Mouse (Mus musculus): ENCODE measurements around the gene Banf1. TPM values are rescaled to one million over a fixed set of nuclear protein-coding genes. Genes with fewer than 3 reads are reported as not detected.

Banf1 gene
- total and polyA plus RNA-seq, 2 experiments from 2014 or later = 120 to 340 TPM

DNA sequence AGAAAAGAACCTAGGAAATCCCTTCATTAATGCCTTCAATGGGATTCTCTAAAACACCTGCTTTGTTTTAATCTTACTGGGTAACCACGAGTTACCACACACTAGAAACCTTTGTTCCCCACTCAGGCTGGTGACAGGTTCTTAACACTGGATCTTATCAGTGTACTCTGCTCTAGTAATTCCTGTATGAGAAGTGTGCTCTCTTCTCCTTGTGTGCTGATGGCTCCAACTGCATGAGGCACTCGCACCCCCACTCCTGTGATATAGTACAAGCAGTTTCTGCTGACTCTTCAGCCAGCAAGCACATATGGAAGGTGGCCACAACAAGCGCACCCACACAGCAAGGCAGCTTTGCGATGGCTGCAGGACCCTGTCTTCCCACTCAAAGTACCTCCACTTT is 7.2 kb upstream of the Banf1 start:
- Histone ChIP-seq H3K4me1 (ENCODE audit: control insufficient read depth, insufficient read depth) (no peaks in the 10 kb centered on the region), H3K9me3 (replicated peaks; ENCODE audit: control insufficient read depth, low read length) (no peaks in the 10 kb centered on the region), H3K27ac (ENCODE audit: low read depth) (no peak overlapping the region), H3K4me3 (ENCODE audit: low read depth, low read length) (no peak overlapping the region), H3K27me3 (ENCODE audit: control insufficient read depth, insufficient read depth, low read length) (no peaks in the 10 kb centered on the region), H3K4me2 (ENCODE audit: low read depth, low read length) (no peak overlapping the region), H3K9ac (replicated peaks; ENCODE audit: low read depth, low read length) (no peak overlapping the region), H3K36me3 (replicated peaks; ENCODE audit: control insufficient read depth, insufficient read depth, low read length) (peaks cover 55% of the 10 kb centered on the region)
- ATAC-seq (ENCODE audit: insufficient read depth, low read depth) (no peak), DNase-seq (ENCODE audit: low spot score) (no peak)
- TF ChIP-seq CTCF (IDR thresholded peaks at IDR 0.05; ENCODE audit: low read depth) (no peak), EP300 (IDR thresholded peaks at IDR 0.05; ENCODE audit: low read depth) (no peak)
- 62% methylated on average over 4 of the region's 4 CpGs for WGBS

- ATAC-seq (ENCODE audit: insufficient read depth, low read depth) = no peak
- H3K27ac ChIP-seq (ENCODE audit: low read depth) = no peak overlapping the region
- peaks cover 49% of the 10 kb centered on the region for H3K36me3 ChIP-seq (replicated peaks; ENCODE audit: control insufficient read depth, insufficient read depth, low read length)
- no peaks in the 10 kb centered on the region for H3K9me3 ChIP-seq (replicated peaks; ENCODE audit: control insufficient read depth, low read length)
- no peak for DNase-seq (ENCODE audit: low spot score)
- H3K4me1 ChIP-seq (ENCODE audit: control insufficient read depth, insufficient read depth) = peaks cover 5% of the 10 kb centered on the region
- H3K9ac ChIP-seq (replicated peaks; ENCODE audit: low read depth, low read length) = no peak overlapping the region
- H3K27me3 ChIP-seq (ENCODE audit: control insufficient read depth, insufficient read depth, low read length) = no peaks in the 10 kb centered on the region
- WGBS = 92% methylated on average over 7 of the region's 7 CpGs
- TF ChIP-seq CTCF (IDR thresholded peaks at IDR 0.05; ENCODE audit: low read depth) (no peak), EP300 (IDR thresholded peaks at IDR 0.05; ENCODE audit: low read depth) (no peak)
- H3K4me3 ChIP-seq (ENCODE audit: low read depth, low read length) = no peak overlapping the region
- H3K4me2 ChIP-seq (ENCODE audit: low read depth, low read length) = no peak overlapping the region
Observed at GRCm38 (mm10) chr19:5372724-5373123, 5.8 kb upstream of the Banf1 start.

DNA sequence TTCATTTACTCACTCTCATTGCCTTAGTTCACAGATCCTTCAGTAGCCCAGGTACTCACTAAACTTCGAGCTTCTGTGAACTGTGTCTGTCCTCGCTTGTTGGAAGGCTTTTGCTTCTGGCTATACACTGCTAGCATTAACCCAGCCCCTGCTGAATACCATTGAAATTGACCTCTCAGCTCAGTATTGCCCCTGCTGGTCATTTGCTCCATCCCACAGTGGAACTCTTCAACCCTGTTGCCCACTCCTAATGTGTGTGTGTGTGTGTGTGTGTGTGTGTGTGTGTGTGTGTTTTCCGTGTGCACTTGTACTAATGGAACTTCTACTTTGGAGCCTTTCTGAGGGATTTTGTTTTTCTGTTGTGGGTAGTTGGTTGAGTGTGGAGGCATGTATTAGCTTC is 4.0 kb upstream of the Banf1 start:
- TF ChIP-seq EP300 (IDR thresholded peaks at IDR 0.05; ENCODE audit: low read depth) (no peak), CTCF (IDR thresholded peaks at IDR 0.05; ENCODE audit: low read depth) (peak; percentile 36)
- Histone ChIP-seq H3K27me3 (ENCODE audit: control insufficient read depth, insufficient read depth, low read length) (no peaks in the 10 kb centered on the region), H3K4me3 (ENCODE audit: low read depth, low read length) (no peak overlapping the region), H3K4me2 (ENCODE audit: low read depth, low read length) (no peak overlapping the region), H3K27ac (ENCODE audit: low read depth) (no peak overlapping the region), H3K36me3 (replicated peaks; ENCODE audit: control insufficient read depth, insufficient read depth, low read length) (peaks cover 41% of the 10 kb centered on the region), H3K4me1 (ENCODE audit: control insufficient read depth, insufficient read depth) (peaks cover 9% of the 10 kb centered on the region), H3K9ac (replicated peaks; ENCODE audit: low read depth, low read length) (no peak overlapping the region), H3K9me3 (replicated peaks; ENCODE audit: control insufficient read depth, low read length) (no peaks in the 10 kb centered on the region)
- WGBS = 70% methylated on average over 3 of the region's 3 CpGs
- ATAC-seq (ENCODE audit: insufficient read depth, low read depth) (no peak), DNase-seq (ENCODE audit: low spot score) (no peak)

DNA sequence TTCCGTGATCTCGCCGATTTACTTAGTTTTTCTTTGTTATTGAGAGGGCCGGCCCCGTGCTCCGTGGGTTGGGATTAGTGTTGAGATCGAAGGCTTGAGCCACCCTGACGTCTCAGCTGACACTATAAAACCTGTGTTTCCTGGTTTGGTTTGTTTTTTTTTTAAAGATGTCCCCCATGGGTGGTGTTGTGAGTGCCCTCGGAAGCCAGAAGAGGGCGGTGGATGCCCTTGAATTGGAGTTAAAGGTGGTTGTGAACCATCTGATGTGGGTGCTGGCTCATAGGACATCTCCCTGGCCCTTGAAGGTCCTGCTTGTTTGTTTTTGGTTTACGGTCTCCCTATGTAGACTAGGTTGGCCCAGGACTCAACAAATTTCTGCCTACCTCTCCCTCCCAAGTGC is 487 bp upstream of the Banf1 start:
- TF ChIP-seq CTCF (IDR thresholded peaks at IDR 0.05; ENCODE audit: low read depth) (peak; percentile 17; the same call in 1 of the 2 replicates), EP300 (IDR thresholded peaks at IDR 0.05; ENCODE audit: low read depth) (no peak)
- Histone ChIP-seq H3K36me3 (replicated peaks; ENCODE audit: control insufficient read depth, insufficient read depth, low read length) (peaks cover 54% of the 10 kb centered on the region), H3K9ac (replicated peaks; ENCODE audit: low read depth, low read length) (peak overlapping the region; percentile 77), H3K9me3 (replicated peaks; ENCODE audit: control insufficient read depth, low read length) (no peaks in the 10 kb centered on the region), H3K27ac (ENCODE audit: low read depth) (peak overlapping the region; percentile 97), H3K4me3 (ENCODE audit: low read depth, low read length) (peak overlapping the region; percentile 78), H3K4me1 (ENCODE audit: control insufficient read depth, insufficient read depth) (peaks cover 15% of the 10 kb centered on the region), H3K4me2 (ENCODE audit: low read depth, low read length) (peak overlapping the region; percentile 97), H3K27me3 (ENCODE audit: control insufficient read depth, insufficient read depth, low read length) (no peaks in the 10 kb centered on the region)
- no peak for ATAC-seq (ENCODE audit: insufficient read depth, low read depth)
- DNase-seq (ENCODE audit: low spot score) = no peak
- WGBS = 11% methylated on average over 11 of the region's 11 CpGs

DNA sequence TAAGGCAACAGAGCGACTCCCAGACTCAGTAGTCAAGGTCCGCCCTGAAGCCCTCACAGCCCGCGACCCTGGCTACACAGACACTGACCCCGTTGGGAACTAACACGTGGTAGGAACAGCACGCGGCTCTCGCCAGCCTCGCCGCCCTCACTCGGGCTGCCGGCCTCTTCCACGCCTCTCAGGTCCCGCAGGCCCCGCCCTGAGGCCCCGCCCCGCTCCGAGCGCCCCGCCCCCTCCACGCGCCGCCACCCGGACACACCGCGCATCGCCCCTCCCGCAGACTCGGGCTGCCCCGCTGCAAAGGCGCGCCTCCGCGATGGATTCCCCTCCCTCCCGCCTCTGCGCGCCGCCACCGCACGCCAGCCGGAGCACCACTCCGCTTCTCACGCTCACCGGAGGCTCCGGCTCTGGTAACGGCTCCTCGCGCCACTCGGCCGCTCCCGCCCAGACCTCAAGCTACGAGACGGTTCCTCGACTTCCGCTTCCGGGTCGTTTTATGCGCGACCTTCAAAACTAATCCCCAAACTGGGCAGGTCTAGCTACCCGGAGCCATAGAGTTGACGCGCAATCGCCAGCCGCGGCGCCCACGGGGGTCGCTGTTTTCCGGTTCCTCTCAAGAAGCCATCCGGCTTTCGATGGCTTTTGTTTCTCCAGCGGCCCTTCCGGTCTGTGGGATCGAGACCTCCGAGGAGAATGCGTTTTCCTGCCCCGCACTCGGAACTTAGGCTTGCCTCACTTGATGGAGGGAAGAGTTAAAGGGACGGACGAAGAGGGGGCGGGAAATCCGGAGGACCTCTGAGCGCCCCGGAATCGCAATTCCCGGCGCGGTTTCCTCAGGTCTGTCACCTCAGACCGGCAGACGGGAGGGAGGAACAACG is 554 bp downstream of the Banf1 start, which contains the start of gene Eif1ad:
Gene Eif1ad (plus strand): TSS at position 567 of the 878 bp plus-strand sequence.
- Histone ChIP-seq H3K9me3 (replicated peaks; ENCODE audit: control insufficient read depth, low read length) (no peaks in the 10 kb centered on the region), H3K4me1 (ENCODE audit: control insufficient read depth, insufficient read depth) (peaks cover 15% of the 10 kb centered on the region), H3K4me3 (ENCODE audit: low read depth, low read length) (peak within 1 kb of the TSS; percentile 78), H3K4me2 (ENCODE audit: low read depth, low read length) (peak within 1 kb of the TSS; percentile 97), H3K36me3 (replicated peaks; ENCODE audit: control insufficient read depth, insufficient read depth, low read length) (peaks cover 45% of the 10 kb centered on the region), H3K27ac (ENCODE audit: low read depth) (peak within 1 kb of the TSS; percentile 97), H3K27me3 (ENCODE audit: control insufficient read depth, insufficient read depth, low read length) (no peaks in the 10 kb centered on the region), H3K9ac (replicated peaks; ENCODE audit: low read depth, low read length) (peak within 1 kb of the TSS; percentile 77)
- WGBS = under 1% methylated on average over 77 of the region's 92 CpGs
- TF ChIP-seq CTCF (IDR thresholded peaks at IDR 0.05; ENCODE audit: low read depth) (0 out of 2 replicates have a peak, but pooled peaks have one; percentile 4), EP300 (IDR thresholded peaks at IDR 0.05; ENCODE audit: low read depth) (0 out of 2 replicates have a peak, but pooled peaks have one; percentile 49)
- DNase-seq (ENCODE audit: low spot score) (peak; percentile 92), ATAC-seq (ENCODE audit: insufficient read depth, low read depth) (peak; percentile 94)
